Mouse (Mus musculus): ENCODE results near the gene Syt13. TPM values are rescaled to one million over a fixed set of nuclear protein-coding genes. Genes with fewer than 3 reads are reported as not detected.
A peak's percentile ranks its signal among the peaks of the same experiment; 100 is the strongest.

Syt13 gene
- 6.4 and 6.6 TPM in 2 replicates for polyA plus RNA-seq (2015; fragmentation: Nextera tagmentation; extraction: Ambion mirVana)

- ATAC-seq: peak; percentile 82
- H3K27me3 ChIP-seq (replicated peaks): peaks cover 16% of the 10 kb centered on the region
- peak within 1 kb of the TSS; percentile 47 for H3K4me3 ChIP-seq (replicated peaks)
These were observed at the start of gene Syt13 for GRCm38 (mm10) chr2:92914933-92915553. TSS of gene Syt13 (plus strand) at chr2:92915098.

DNA sequence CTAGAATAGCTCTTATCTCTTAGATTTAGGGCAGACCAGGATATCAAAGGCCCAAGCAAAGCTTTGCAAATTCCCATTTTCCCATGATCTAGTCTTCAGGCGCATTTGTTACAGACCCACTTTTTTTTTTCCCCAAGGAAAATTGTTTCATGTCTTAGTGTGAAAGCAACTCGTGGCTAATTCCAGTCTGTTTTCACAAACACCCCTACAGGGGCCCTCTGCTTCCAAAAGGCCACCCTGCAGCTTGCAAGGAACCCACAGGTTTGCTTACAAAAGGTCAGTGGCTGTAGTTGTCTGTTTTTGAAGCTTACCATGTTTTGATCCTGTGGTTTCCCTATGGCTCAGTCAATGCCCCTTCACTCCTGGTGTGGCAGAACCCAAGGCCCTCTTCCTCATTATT is 48.3 kb upstream of the Syt13 start:
- H3K27ac ChIP-seq: no peak overlapping the region
- no peaks in the 10 kb centered on the region for H3K27me3 ChIP-seq (replicated peaks)
- WGBS: 23% methylated on average over 2 of the region's 2 CpGs
- ATAC-seq: no peak
- H3K4me3 ChIP-seq (replicated peaks): no peak overlapping the region
- H3K36me3 ChIP-seq: no peaks in the 10 kb centered on the region
- H3K9me3 ChIP-seq: no peaks in the 10 kb centered on the region
- no peak overlapping the region for H3K9ac ChIP-seq
- no peak overlapping the region for H3K4me2 ChIP-seq (replicated peaks)
- no peaks in the 10 kb centered on the region for H3K4me1 ChIP-seq (replicated peaks)

More at GRCm38 (mm10) chr2:92914933-92915553, at the start of gene Syt13:
- H3K27ac ChIP-seq: no peak within 1 kb of the TSS
- peaks cover 24% of the 10 kb centered on the region for H3K4me1 ChIP-seq (replicated peaks)
- WGBS: 1% methylated on average over 38 of the region's 38 CpGs
- H3K9me3 ChIP-seq: no peaks in the 10 kb centered on the region
- H3K9ac ChIP-seq: peak within 1 kb of the TSS; percentile 57
- H3K36me3 ChIP-seq: no peaks in the 10 kb centered on the region
- peak within 1 kb of the TSS; percentile 95 for H3K4me2 ChIP-seq (replicated peaks)

- ATAC-seq: no peak
- H3K27ac ChIP-seq: no peak overlapping the region
- no peaks in the 10 kb centered on the region for H3K27me3 ChIP-seq (replicated peaks)
- no peaks in the 10 kb centered on the region for H3K9me3 ChIP-seq
- no peak overlapping the region for H3K9ac ChIP-seq
- 23% methylated on average over 10 of the region's 10 CpGs for WGBS
- H3K36me3 ChIP-seq: no peaks in the 10 kb centered on the region
- no peak overlapping the region for H3K4me3 ChIP-seq (replicated peaks)
- H3K4me1 ChIP-seq (replicated peaks): no peaks in the 10 kb centered on the region
- H3K4me2 ChIP-seq (replicated peaks): no peak overlapping the region
These were observed 44.6 kb upstream of the Syt13 start for GRCm38 (mm10) chr2:92870139-92870836.

DNA sequence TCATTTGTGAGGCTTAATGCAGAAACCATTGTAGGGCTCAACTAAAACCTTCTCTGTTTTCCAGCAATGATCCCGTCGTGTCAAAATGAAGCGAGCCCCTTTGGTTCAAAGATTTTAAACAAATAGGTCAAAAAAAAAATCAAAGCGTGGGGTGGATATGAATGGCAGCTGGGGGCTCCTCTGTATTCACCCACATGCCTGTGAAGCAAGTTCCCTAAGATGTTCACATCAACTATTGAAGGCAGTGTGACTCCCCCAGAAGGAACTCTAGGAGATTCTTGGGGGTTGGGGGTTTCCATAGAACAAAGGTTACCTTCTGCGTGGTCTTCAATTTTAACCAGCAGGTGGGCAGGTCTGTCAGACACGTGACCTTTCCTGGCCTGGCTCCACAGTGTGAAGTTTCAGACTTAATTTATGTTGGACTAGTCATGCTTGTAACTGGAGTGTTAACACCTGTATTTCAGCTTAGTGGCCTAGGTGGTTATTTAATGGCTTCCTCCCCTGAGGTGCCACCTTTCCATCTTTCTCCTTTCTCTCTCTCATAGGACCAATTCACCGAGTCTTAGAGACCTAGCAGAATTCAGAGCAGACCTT is 43.7 kb upstream of the Syt13 start:
- no peak overlapping the region for H3K9ac ChIP-seq
- no peaks in the 10 kb centered on the region for H3K4me1 ChIP-seq (replicated peaks)
- ATAC-seq: no peak
- 48% methylated on average over 7 of the region's 7 CpGs for WGBS
- H3K36me3 ChIP-seq: no peaks in the 10 kb centered on the region
- H3K4me2 ChIP-seq (replicated peaks): no peak overlapping the region
- H3K4me3 ChIP-seq (replicated peaks): no peak overlapping the region
- H3K27ac ChIP-seq: no peak overlapping the region
- H3K9me3 ChIP-seq: no peaks in the 10 kb centered on the region
- no peaks in the 10 kb centered on the region for H3K27me3 ChIP-seq (replicated peaks)

DNA sequence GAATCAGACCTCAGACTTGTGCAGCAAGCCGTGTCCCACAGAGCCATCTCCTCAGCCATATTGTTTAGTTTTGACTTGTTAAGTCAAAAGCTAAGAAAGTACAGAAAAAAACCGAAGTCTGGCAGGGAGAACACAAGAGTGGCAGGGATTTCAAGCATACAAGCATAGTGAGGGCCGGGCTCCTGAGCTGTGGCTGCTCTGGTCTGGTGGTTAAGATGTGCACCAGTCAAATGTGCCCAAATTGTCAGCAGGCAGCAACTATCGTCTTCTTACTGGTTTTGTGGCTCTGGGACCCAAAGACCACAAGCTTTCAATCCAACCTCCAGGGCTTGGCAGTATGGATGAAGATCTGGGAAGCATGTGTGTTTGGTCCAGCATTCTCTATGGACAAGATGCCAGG is 42.2 kb upstream of the Syt13 start:
- no peak overlapping the region for H3K9ac ChIP-seq
- H3K4me1 ChIP-seq (replicated peaks): no peaks in the 10 kb centered on the region
- no peaks in the 10 kb centered on the region for H3K9me3 ChIP-seq
- no peak overlapping the region for H3K4me3 ChIP-seq (replicated peaks)
- H3K4me2 ChIP-seq (replicated peaks): no peak overlapping the region
- H3K36me3 ChIP-seq: no peaks in the 10 kb centered on the region
- 77% methylated on average over 4 of the region's 4 CpGs for WGBS
- H3K27ac ChIP-seq: no peak overlapping the region
- ATAC-seq: no peak
- no peaks in the 10 kb centered on the region for H3K27me3 ChIP-seq (replicated peaks)

GRCm38 (mm10) chr2:92874592-92874991 is 40.3 kb upstream of the Syt13 start:
- H3K9ac ChIP-seq: no peak overlapping the region
- ATAC-seq: no peak
- no peak overlapping the region for H3K4me3 ChIP-seq (replicated peaks)
- H3K27ac ChIP-seq: no peak overlapping the region
- H3K36me3 ChIP-seq: no peaks in the 10 kb centered on the region
- no peaks in the 10 kb centered on the region for H3K9me3 ChIP-seq
- H3K27me3 ChIP-seq (replicated peaks): no peaks in the 10 kb centered on the region
- H3K4me1 ChIP-seq (replicated peaks): no peaks in the 10 kb centered on the region
- no peak overlapping the region for H3K4me2 ChIP-seq (replicated peaks)
- 77% methylated on average over 1 of the region's 1 CpGs for WGBS

GRCm38 (mm10) chr2:92877488-92877887 is 37.4 kb upstream of the Syt13 start:
- no peaks in the 10 kb centered on the region for H3K36me3 ChIP-seq
- H3K27me3 ChIP-seq (replicated peaks): no peaks in the 10 kb centered on the region
- no peak overlapping the region for H3K9ac ChIP-seq
- H3K9me3 ChIP-seq: no peaks in the 10 kb centered on the region
- no peak for ATAC-seq
- H3K4me1 ChIP-seq (replicated peaks): no peaks in the 10 kb centered on the region
- 73% methylated on average over 3 of the region's 3 CpGs for WGBS
- no peak overlapping the region for H3K4me2 ChIP-seq (replicated peaks)
- no peak overlapping the region for H3K4me3 ChIP-seq (replicated peaks)
- no peak overlapping the region for H3K27ac ChIP-seq

DNA sequence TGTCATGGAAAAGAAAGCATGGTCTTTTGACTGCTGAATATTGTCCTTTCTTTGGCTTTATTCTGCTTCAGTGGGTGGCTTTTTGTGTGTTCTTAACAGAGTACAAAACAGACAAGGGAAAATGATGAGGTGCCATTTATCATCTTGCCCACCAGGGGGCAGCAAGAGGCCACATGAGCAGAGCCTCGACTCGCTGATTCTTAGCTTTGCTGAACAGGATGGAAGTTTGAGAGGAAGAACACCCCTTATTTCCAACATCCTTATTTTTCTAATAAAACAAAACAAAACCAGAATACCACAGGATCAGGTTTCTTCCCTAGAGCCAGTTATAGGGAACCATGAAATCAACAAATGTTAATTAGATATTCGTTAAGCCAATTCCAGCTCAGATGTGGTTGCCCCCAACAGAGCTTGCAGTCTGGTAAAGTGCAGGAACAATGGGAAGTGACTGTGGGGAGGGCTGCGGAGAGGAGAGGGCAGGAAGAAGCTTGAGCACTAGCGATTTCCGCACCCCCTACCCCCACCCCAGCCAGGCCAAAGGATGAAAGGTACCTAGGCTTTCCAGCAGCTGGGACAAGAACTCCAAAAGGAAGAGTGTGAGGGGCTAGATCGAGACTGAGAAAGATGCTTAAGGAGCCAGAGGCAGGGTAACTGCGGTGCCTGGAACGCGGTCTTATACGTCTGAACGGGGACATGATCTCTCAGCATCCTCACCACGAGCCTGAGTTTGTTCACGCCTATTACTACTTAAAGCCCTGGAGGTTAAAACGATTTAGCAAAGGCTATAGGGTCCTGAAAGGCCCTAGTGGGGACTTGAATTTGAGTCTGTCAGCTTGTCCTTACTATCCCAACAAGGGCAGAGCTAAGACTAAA is 31.6 kb upstream of the Syt13 start:
- peak overlapping the region; percentile 15; the same call in 1 of the 2 replicates for H3K4me2 ChIP-seq (replicated peaks)
- WGBS: 5% methylated on average over 15 of the region's 15 CpGs
- no peaks in the 10 kb centered on the region for H3K9me3 ChIP-seq
- H3K27ac ChIP-seq: no peak overlapping the region
- H3K4me1 ChIP-seq (replicated peaks): 0 out of 2 replicates have a peak, but pooled peaks cover 6% of the 10 kb centered on the region
- H3K36me3 ChIP-seq: no peaks in the 10 kb centered on the region
- peaks cover 3% of the 10 kb centered on the region; the same call in 1 of the 2 replicates for H3K27me3 ChIP-seq (replicated peaks)
- H3K9ac ChIP-seq: no peak overlapping the region
- no peak; the same call in 1 of the 2 replicates for ATAC-seq
- H3K4me3 ChIP-seq (replicated peaks): no peak overlapping the region

DNA sequence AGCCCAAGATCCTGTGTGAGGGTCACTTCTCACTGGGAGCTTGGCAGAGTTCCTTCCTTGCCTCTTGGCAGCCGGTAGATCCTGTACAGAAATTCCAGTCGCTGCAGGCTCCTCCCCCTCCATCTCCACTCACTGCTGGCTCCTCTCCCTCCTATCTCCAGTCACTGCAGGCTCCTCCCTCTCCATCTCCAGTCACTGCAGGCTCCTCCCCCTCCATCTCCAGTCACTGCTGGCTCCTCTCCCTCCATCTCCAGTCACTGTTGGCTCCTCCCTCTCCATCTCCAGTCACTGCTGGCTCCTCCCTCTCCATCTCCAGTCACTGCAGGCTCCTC is 31.0 kb upstream of the Syt13 start:
- H3K4me2 ChIP-seq (replicated peaks): no peak overlapping the region
- WGBS: 0% methylated on average over 2 of the region's 2 CpGs
- H3K27me3 ChIP-seq (replicated peaks): peaks cover 3% of the 10 kb centered on the region; the same call in 1 of the 2 replicates
- no peak overlapping the region for H3K4me3 ChIP-seq (replicated peaks)
- no peaks in the 10 kb centered on the region for H3K9me3 ChIP-seq
- no peaks in the 10 kb centered on the region for H3K36me3 ChIP-seq
- ATAC-seq: peak; percentile 49; the same call in 1 of the 2 replicates
- H3K27ac ChIP-seq: no peak overlapping the region
- H3K9ac ChIP-seq: no peak overlapping the region
- 0 out of 2 replicates have a peak, but pooled peaks cover 6% of the 10 kb centered on the region for H3K4me1 ChIP-seq (replicated peaks)

DNA sequence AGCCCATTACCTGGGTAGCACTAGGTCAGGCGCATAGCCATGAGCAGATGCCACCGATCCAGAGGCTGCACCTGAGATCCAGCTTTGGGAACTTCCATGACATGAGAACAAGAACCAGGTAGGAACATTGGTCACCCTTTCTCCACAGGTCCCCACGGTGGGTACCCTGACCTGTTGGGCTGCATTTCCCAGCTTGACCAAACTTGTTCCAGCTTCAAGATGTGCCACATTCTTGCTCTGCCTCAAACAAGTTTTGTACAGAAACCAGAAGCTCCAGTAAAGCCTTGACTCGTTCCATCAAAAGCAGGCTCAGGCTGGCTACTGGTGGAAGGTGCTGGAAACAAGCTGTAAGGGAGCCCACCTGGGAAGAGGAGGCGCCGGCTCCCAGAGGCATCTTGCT is 29.9 kb upstream of the Syt13 start:
- Histone ChIP-seq H3K9me3 (no peaks in the 10 kb centered on the region), H3K4me3 (replicated peaks) (no peak overlapping the region), H3K4me2 (replicated peaks) (no peak overlapping the region), H3K27me3 (replicated peaks) (peaks cover 3% of the 10 kb centered on the region; the same call in 1 of the 2 replicates), H3K36me3 (no peaks in the 10 kb centered on the region), H3K27ac (no peak overlapping the region), H3K9ac (no peak overlapping the region), H3K4me1 (replicated peaks) (0 out of 2 replicates have a peak, but pooled peaks cover 6% of the 10 kb centered on the region)
- ATAC-seq: no peak
- 87% methylated on average over 6 of the region's 6 CpGs for WGBS

- H3K9me3 ChIP-seq: no peaks in the 10 kb centered on the region
- no peak overlapping the region for H3K4me2 ChIP-seq (replicated peaks)
- no peak overlapping the region for H3K4me3 ChIP-seq (replicated peaks)
- 68% methylated on average over 3 of the region's 3 CpGs for WGBS
- H3K36me3 ChIP-seq: no peaks in the 10 kb centered on the region
- H3K9ac ChIP-seq: no peak overlapping the region
- 0 out of 2 replicates have a peak, but pooled peaks cover 6% of the 10 kb centered on the region for H3K4me1 ChIP-seq (replicated peaks)
- H3K27ac ChIP-seq: no peak overlapping the region
- ATAC-seq: no peak
- H3K27me3 ChIP-seq (replicated peaks): peaks cover 3% of the 10 kb centered on the region; the same call in 1 of the 2 replicates
These were observed 28.0 kb upstream of the Syt13 start for GRCm38 (mm10) chr2:92886862-92887261.

GRCm38 (mm10) chr2:92892524-92892923 is 22.4 kb upstream of the Syt13 start:
- no peak overlapping the region for H3K4me3 ChIP-seq (replicated peaks)
- no peak overlapping the region for H3K9ac ChIP-seq
- H3K4me1 ChIP-seq (replicated peaks): no peaks in the 10 kb centered on the region
- no peak for ATAC-seq
- H3K27me3 ChIP-seq (replicated peaks): no peaks in the 10 kb centered on the region
- no peak overlapping the region for H3K4me2 ChIP-seq (replicated peaks)
- WGBS: 71% methylated on average over 4 of the region's 4 CpGs
- H3K36me3 ChIP-seq: no peaks in the 10 kb centered on the region
- no peaks in the 10 kb centered on the region for H3K9me3 ChIP-seq
- H3K27ac ChIP-seq: no peak overlapping the region
